Mouse (Mus musculus): ENCODE data around the gene G0s2.

Gene G0s2

DNA sequence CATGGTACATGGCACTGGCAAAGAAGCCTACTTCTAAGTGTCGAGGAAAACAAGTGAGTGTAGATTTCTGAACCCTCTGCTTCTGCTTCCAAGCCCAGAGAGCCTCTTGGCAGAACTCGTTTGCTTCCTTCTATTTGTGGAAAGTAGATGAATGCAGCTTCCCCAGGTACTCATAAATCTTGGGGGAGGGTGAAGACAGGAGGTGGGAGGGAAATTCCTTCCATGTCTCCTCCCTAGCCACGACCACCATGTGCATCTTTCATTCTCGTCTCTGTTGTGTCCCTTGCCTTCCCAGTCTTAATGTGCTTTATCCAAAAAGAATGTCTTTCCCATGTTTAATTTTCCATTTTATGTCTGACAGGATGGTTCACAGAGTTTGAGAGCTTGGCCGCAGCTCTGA lies 20.4 kb downstream of the G0s2 start:
- no peak for DNase-seq (ENCODE audit: low read depth, low spot score)

DNA sequence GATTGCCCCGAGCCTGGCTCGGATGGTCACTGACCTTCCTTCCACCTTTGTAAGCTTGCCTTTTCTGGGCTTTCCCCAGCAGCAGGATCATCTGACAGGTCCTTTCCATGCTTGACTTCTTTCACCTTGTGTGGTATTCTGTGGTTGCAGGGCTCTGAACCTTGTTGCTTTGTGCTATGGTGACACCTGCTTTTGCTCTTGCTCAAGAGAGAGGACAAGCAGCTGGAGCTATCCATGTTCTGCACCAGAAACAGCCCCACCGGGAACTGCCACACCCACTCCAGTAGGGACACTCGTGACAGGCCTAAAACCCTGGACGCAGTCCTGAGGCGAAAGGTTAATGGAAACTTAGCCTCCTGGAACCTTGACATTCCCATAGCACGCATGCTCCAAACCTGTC lies 21.6 kb downstream of the G0s2 start:
- no peak for DNase-seq (ENCODE audit: low read depth, low spot score)

DNA sequence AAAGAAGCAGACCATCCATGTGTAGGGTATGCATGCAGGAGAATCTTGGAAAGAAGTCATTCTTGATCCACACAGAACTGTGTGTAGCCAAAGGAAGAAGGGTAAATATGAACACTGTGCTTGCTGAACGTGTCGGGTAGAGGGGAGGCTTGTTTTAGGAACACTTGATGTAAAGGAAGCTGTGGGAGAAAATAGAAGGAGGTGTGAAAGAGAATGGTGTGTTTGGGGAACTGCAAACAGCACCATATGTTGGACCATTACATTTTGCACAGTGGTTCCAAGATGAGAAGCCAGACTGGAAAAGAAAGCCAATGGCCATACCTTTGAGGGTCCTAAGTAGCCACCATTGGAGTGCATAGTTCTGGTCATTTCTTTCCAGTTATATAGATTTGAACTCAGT lies 23.0 kb downstream of the G0s2 start:
- no peak for DNase-seq (ENCODE audit: low read depth, low spot score)

DNA sequence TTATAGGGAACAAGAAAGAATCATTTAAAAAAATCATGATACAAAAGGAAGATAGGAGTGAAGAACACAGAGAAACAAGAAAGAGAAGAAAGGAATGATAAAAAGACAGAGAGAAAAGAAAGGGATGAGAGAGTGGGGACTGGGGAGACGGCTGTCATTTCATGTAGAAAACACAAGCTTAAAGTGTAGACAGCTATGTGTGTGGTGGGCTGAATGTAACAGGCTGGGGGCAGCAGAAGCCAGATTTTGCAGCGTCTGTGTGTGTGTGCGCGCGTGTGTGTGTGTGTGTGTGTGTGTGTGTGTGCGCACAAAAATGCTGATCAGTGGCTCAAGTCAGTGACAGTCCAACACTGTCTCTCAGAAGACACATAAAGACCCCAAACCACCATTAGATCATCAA lies 28.8 kb downstream of the G0s2 start:
- DNase-seq (ENCODE audit: low read depth, low spot score), result no peak

- DNase-seq (ENCODE audit: low read depth, low spot score), result no peak
Measured at GRCm38 (mm10) chr1:193243571-193244193, 29.3 kb downstream of the G0s2 start.

- DNase-seq (ENCODE audit: low read depth, low spot score), result no peak
Measured at GRCm38 (mm10) chr1:193242863-193243262, 30.2 kb downstream of the G0s2 start.

DNA sequence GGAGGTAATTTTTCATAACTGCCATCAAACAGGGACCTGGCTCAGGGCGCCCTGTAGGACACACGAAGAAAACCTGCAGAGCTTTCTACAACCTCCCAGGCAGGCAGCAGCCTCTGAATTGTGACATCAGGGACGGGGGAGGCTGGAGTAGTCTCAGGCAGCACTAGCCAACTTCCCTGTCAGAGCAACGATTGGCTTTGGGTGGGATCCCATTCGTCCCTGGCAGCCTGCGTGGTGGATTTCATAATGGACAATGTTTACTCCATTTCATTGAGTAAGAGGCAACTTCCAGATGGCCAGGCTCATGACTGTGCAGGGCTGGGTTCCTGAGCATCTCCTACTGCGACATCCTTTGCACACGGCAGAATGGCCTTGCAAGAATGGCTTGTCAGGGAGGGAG lies 30.8 kb downstream of the G0s2 start:
- DNase-seq (ENCODE audit: low read depth, low spot score), result no peak

- DNase-seq (ENCODE audit: low read depth, low spot score), result no peak
Measured at GRCm38 (mm10) chr1:193241436-193241835, 31.6 kb downstream of the G0s2 start.

GRCm38 (mm10) chr1:193238426-193238825 lies 34.6 kb downstream of the G0s2 start:
- no peak for DNase-seq (ENCODE audit: low read depth, low spot score)

- DNase-seq (ENCODE audit: low read depth, low spot score), result no peak
Measured at GRCm38 (mm10) chr1:193234930-193235329, 38.1 kb downstream of the G0s2 start.

DNA sequence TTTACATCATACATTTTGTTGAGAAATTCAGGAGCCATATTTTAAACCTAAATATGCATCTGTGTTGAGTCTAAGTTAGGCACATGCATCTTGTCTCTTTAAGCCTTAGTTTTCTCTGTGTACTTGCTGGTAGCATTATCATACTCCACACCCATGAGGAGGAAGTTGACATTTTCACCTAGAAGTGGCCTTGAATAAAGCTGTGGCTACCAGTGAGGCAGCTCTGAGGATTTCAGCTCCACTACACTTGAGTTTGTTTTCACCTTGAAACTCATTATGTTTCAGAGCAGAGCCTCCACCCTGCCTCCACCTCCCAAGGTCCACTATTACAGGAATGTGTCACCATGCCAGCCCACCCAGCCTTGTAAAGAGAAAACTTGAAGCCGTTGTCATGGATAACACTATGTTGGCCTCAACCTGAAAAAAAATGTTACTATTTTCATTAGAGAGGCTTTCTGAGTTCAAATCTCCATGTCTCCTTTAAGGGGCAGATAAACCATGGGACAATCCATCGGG lies 38.8 kb downstream of the G0s2 start:
- no peak for DNase-seq (ENCODE audit: low read depth, low spot score)

GRCm38 (mm10) chr1:193232732-193233131 lies 40.3 kb downstream of the G0s2 start:
- no peak for DNase-seq (ENCODE audit: low read depth, low spot score)

DNA sequence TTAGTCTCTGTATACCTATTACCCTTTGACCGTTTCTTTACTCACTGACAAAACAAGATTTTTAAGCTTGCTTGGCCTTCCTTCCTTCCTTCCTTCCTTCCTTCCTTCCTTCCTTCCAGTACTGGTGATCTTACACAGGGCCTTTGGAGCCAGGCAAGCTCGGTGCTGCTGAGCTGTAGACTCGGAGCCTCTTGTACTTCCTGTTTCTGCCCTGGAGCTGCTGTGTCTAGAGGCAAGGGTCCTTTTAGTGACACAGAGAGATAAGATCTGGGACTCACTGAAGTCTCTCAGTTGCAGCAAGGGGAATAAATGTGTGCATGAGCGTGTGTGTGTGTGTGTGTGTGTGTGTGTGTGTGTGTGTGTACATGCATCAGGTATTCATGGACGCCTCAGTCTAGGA lies 42.1 kb downstream of the G0s2 start:
- peak; percentile 53 for DNase-seq (ENCODE audit: low read depth, low spot score)

GRCm38 (mm10) chr1:193230531-193230930 lies 42.5 kb downstream of the G0s2 start:
- DNase-seq (ENCODE audit: low read depth, low spot score), result no peak

DNA sequence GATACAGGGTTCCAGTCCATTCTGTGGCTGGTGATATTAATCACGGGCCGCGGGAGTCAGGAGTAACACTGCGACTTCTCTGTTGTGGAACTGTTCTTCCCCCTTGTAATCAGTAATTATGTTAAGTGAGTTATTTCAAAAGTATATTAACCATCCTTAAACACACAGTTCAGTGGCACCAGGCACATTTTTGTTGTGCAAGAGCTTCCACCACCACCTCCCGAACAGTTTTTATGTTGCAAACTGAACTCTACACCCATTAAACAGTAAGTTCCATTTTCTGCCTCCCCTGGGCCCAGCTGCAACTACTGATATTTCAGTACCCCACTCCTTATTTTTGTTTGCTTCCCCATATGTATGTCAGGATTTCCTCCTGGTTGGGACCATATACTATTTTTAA lies 43.4 kb downstream of the G0s2 start:
- no peak for DNase-seq (ENCODE audit: low read depth, low spot score)

DNA sequence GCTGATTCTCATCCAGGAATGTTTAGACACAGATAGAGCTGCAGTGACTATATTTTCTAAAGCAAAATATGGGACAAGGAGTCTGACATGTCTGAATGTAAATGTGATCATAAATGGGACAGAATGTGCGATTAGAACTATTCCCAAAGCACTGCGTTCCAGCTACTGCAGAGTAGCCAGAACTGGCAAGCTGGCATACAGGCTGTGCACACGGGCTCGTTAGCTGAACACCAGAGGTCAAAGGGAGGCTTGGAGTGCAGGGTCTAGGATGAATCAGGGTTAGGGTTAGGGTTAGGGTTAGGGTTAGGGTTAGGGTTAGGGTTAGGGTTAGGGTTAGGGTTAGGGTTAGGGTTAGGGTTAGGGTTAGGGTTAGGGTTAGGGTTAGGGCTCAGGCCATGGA lies 45.5 kb downstream of the G0s2 start:
- no peak for DNase-seq (ENCODE audit: low read depth, low spot score)

DNA sequence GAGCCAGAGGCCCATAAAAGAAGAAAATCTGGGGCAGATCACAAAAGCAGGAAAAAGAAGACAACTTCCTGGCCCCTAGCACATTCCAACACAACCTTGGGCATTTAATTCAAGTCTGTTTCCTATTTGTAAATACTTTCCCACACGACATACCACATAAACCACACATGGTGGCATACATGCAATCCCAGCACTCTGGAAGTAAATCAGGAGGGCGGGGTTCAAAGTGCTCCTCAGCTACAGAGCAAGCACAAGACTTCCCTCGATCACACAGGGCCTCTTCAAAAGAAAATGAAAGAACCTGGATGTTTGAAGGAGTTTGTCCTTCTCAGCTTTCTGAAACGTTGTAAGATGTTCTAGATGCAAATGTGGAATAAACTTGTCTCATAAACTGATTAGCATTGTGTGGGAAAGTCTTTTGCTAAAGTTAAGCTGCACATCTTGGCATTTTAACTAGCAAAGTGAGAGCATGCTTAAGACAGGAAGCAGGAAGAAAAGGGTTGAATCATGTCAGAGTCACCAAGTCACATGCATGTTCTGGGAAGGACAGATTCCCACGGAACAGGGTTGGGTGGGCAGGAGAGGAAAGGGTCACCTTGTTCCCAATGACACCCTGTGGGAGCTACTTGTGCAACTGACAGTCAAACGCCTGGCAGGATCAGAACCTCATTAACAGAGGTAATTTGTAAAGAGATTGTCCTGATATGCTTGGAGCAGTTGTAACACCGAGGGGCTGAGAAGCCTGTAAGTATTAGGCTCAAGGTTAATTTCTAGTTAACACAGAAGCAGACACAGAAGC lies 46.1 kb downstream of the G0s2 start:
- peak; percentile 24 for DNase-seq (ENCODE audit: low read depth, low spot score)

GRCm38 (mm10) chr1:193226114-193226513 lies 46.9 kb downstream of the G0s2 start:
- peak; percentile 66 for DNase-seq (ENCODE audit: low read depth, low spot score)

DNA sequence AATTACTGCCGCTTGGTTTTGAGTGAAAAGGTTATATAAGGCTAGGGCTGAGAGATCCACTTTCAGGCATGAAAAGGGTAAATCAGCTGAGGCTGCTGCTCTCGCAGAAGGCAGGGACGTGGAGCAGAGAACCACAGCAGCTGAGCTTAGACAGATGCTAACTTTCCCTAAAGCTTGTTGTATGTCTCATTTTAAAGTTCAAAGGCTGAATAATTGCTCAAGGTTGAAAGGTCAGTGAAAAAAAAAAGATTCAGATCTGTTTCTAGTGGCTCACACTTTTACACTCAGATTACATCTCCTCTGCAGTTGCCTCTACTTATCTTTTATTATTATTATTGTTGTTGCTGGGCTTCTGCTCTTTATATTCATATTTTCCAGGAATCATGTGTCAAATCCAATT lies 47.5 kb downstream of the G0s2 start:
- peak; percentile 41 for DNase-seq (ENCODE audit: low read depth, low spot score)
